Mouse (Mus musculus): ENCODE results near the gene Ccser2. TPM values are rescaled to one million over a fixed set of nuclear protein-coding genes. Genes with fewer than 3 reads are reported as not detected.

Gene Ccser2
- polyA plus RNA-seq, 1 experiment from 2014 or later, result 84.1 TPM

DNA sequence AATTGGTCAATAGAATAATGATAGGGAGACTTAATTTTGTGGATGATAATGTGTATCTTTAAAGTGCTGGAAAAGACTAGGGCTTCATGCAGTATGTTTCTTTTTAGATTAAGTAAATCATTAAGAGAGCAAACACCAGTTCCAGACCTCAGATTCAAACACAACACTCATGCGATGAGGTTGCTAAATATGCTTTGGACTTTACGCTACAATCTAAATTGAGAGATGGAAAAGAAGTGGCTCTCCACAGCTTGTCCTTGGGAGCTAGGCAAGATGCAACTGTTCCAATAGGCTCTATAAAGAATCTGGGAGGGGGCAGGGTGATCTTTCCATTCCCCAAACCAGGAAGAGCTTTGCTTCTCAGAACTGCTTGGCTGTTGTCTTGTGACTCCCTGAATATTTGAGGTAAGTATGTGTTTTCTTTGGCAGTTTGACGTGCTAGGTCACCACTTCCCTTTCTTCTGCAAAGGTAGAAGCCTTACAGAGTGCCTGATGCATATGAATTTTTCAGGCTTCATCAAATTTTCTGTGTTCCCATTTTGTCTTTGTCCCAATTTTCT, 1.4 kb upstream of the Ccser2 start:
- H3K4me1 ChIP-seq (replicated peaks), result peaks cover 33% of the 10 kb centered on the region
- no peaks in the 10 kb centered on the region for H3K9me3 ChIP-seq
- no peak overlapping the region for H3K4me3 ChIP-seq
- H3K27me3 ChIP-seq, result no peaks in the 10 kb centered on the region
- no peak overlapping the region for H3K4me2 ChIP-seq
- no peak overlapping the region for H3K9ac ChIP-seq
- 92% methylated on average over 3 of the region's 3 CpGs for WGBS
- ATAC-seq (ENCODE audit: low FRiP score), result no peak
- no peak overlapping the region for H3K27ac ChIP-seq
- H3K36me3 ChIP-seq, result no peaks in the 10 kb centered on the region

DNA sequence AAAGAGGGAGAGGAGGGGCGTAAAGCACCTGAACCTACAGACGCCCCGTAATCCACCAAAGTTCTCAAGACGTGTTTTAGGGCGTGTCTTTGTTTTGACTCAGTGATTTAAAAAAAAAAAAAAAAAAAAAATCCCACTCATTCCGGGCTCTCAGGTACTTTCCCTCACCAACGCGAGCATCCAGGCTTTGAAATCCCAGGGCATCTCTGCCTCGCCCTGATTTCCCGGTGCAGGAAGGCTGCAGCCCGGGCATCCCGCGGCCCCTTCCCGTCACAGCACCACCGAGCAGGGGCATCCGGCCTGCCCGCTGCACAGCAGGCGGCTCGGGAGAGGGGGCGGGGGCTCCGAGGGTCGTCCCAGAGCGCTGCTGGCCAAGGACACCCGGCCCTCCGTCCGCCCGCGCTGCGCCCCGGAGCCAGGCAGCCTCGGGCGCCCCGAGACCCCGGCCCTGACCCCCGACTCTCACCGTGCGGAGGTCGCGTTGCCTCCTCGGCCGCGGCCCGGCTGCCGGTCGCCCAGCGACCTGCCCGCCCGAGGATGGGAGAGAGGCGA, 425 bp downstream of the Ccser2 start:
- peak overlapping the region; percentile 92 for H3K4me3 ChIP-seq
- H3K27me3 ChIP-seq, result no peaks in the 10 kb centered on the region
- peaks cover 36% of the 10 kb centered on the region for H3K4me1 ChIP-seq (replicated peaks)
- H3K9me3 ChIP-seq, result no peaks in the 10 kb centered on the region
- peak overlapping the region; percentile 94 for H3K9ac ChIP-seq
- under 1% methylated on average over 49 of the region's 49 CpGs for WGBS
- no peaks in the 10 kb centered on the region for H3K36me3 ChIP-seq
- H3K4me2 ChIP-seq, result peak overlapping the region; percentile 61
- H3K27ac ChIP-seq, result peak overlapping the region; percentile 94
- peak; percentile 87 for ATAC-seq (ENCODE audit: low FRiP score)

DNA sequence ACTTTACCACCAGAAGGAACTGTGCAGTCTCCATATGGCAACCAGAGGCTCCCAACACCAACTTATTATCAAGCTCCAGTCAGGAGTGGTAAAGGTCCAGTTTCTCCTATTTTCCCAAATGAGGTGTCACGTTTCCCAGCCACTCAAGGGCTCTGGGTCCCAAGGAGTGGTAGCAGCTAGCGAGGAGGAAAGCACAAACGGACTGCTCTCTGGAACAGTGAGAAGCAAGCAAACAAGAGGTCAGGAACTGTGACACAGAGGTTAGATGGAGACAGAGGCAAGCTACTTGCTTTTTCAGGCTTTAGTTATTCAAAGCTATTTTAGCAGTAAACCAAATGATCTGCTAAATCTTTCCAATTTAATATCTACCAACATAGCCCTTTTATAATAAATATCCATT, 3.2 kb downstream of the Ccser2 start:
- H3K9me3 ChIP-seq, result no peaks in the 10 kb centered on the region

GRCm38 (mm10) chr14:36962477-36962876, 6.1 kb downstream of the Ccser2 start:
- H3K36me3 ChIP-seq, result no peaks in the 10 kb centered on the region
- H3K27ac ChIP-seq, result no peak overlapping the region
- no peak overlapping the region for H3K4me2 ChIP-seq
- no peaks in the 10 kb centered on the region for H3K9me3 ChIP-seq
- no peak for ATAC-seq (ENCODE audit: low FRiP score)
- H3K27me3 ChIP-seq, result no peaks in the 10 kb centered on the region
- no peak overlapping the region for H3K9ac ChIP-seq
- WGBS, result 92% methylated on average over 2 of the region's 2 CpGs
- H3K4me1 ChIP-seq (replicated peaks), result peaks cover 30% of the 10 kb centered on the region
- no peak overlapping the region for H3K4me3 ChIP-seq

More for the DNA sequence above, 3.2 kb downstream of the Ccser2 start:
- no peak overlapping the region for H3K4me3 ChIP-seq
- H3K9ac ChIP-seq, result no peak overlapping the region
- no peaks in the 10 kb centered on the region for H3K36me3 ChIP-seq
- no peak for ATAC-seq (ENCODE audit: low FRiP score)
- 41% methylated on average over 3 of the region's 3 CpGs for WGBS
- no peak overlapping the region for H3K27ac ChIP-seq
- H3K4me1 ChIP-seq (replicated peaks), result peaks cover 36% of the 10 kb centered on the region
- H3K4me2 ChIP-seq, result peak overlapping the region; percentile 61; the same call in 1 of the 2 replicates
- H3K27me3 ChIP-seq, result no peaks in the 10 kb centered on the region

GRCm38 (mm10) chr14:36957719-36958118, 10.9 kb downstream of the Ccser2 start:
- no peak overlapping the region for H3K4me2 ChIP-seq
- ATAC-seq (ENCODE audit: low FRiP score), result no peak
- 94% methylated on average over 6 of the region's 6 CpGs for WGBS

GRCm38 (mm10) chr14:36957261-36957660, 11.3 kb downstream of the Ccser2 start:
- Histone ChIP-seq H3K4me3 (no peak overlapping the region), H3K9me3 (no peaks in the 10 kb centered on the region), H3K36me3 (no peaks in the 10 kb centered on the region), H3K27me3 (no peaks in the 10 kb centered on the region), H3K4me1 (replicated peaks) (peaks cover 18% of the 10 kb centered on the region), H3K27ac (no peak overlapping the region), H3K4me2 (no peak overlapping the region), H3K9ac (no peak overlapping the region)
- 81% methylated on average over 6 of the region's 6 CpGs for WGBS
- no peak for ATAC-seq (ENCODE audit: low FRiP score)

More at GRCm38 (mm10) chr14:36957719-36958118, 10.9 kb downstream of the Ccser2 start:
- Histone ChIP-seq H3K9me3 (no peaks in the 10 kb centered on the region), H3K4me3 (no peak overlapping the region), H3K27me3 (no peaks in the 10 kb centered on the region), H3K27ac (no peak overlapping the region), H3K36me3 (no peaks in the 10 kb centered on the region), H3K9ac (no peak overlapping the region), H3K4me1 (replicated peaks) (peaks cover 13% of the 10 kb centered on the region)

GRCm38 (mm10) chr14:36956717-36957116, 11.9 kb downstream of the Ccser2 start:
- no peaks in the 10 kb centered on the region for H3K9me3 ChIP-seq
- H3K4me2 ChIP-seq, result no peak overlapping the region
- H3K9ac ChIP-seq, result no peak overlapping the region
- no peaks in the 10 kb centered on the region for H3K36me3 ChIP-seq
- no peak overlapping the region for H3K27ac ChIP-seq
- ATAC-seq (ENCODE audit: low FRiP score), result no peak
- 52% methylated on average over 5 of the region's 5 CpGs for WGBS
- peaks cover 19% of the 10 kb centered on the region for H3K4me1 ChIP-seq (replicated peaks)
- no peak overlapping the region for H3K4me3 ChIP-seq
- H3K27me3 ChIP-seq, result no peaks in the 10 kb centered on the region

DNA sequence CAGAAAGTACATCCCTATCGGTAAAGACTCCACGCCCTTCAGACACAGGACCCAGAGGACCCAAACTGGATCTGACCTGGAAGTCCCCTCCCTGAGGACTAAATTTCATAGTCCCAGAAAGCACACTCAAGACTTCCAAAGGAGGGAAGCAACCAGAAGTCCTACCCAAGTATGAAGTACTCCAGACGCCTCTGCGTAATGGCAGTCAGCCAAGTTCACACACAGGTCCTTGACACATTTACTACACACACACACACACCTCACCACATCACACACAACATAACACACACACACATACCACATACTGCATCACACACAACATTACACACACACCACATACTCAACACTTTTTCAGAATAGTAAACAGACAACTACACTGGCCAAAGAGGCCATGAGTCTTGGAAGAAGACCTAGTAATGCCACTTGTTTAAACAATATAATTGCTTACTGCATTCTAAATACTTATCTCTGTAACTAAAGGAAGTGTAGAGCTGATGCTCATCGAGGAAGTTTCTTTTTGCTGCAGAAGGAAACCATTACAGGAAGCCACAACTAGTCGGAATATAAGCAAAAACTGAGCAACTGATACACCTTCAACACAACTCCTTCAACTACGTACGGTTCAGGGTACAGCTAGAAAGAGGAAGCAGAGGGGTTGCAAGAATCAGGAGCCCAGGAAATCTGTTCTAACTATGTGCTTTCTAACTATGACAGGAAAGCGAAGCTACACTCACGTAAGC, 15.7 kb downstream of the Ccser2 start:
- Histone ChIP-seq H3K4me1 (replicated peaks) (peaks cover 17% of the 10 kb centered on the region), H3K27me3 (no peaks in the 10 kb centered on the region), H3K9ac (no peak overlapping the region), H3K4me2 (no peak overlapping the region), H3K4me3 (no peak overlapping the region), H3K9me3 (no peaks in the 10 kb centered on the region), H3K27ac (no peak overlapping the region), H3K36me3 (peaks cover 6% of the 10 kb centered on the region; the same call in 1 of the 2 replicates)
- no peak for ATAC-seq (ENCODE audit: low FRiP score)
- WGBS, result 91% methylated on average over 10 of the region's 10 CpGs

GRCm38 (mm10) chr14:36952142-36952541, 16.4 kb downstream of the Ccser2 start:
- Histone ChIP-seq H3K36me3 (peaks cover 7% of the 10 kb centered on the region; the same call in 1 of the 2 replicates), H3K4me2 (no peak overlapping the region), H3K4me3 (no peak overlapping the region), H3K27ac (no peak overlapping the region), H3K4me1 (replicated peaks) (peaks cover 10% of the 10 kb centered on the region), H3K9me3 (no peaks in the 10 kb centered on the region), H3K9ac (no peak overlapping the region), H3K27me3 (no peaks in the 10 kb centered on the region)
- 36% methylated on average over 2 of the region's 2 CpGs for WGBS
- ATAC-seq (ENCODE audit: low FRiP score), result peak; percentile 40; the same call in 1 of the 2 replicates

DNA sequence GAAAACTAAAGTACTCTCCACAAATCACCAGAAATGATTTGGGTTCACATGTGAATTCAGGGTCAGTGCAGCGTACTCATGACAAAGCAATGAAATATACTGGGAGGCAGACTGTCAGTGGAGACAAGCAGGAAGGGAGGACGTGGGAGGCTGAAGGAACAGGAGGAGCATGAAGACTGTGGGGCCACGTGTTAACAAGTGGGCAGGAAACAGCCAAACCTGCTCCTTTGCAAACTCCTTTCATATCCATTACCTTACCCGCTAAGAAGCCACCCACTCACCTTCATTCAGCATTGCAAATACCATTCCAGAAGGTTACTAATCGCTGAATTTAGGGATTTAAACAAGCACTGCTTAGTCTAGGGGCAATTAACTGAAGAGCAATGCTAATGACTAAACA, 25.9 kb downstream of the Ccser2 start:
- WGBS, result 72% methylated on average over 5 of the region's 5 CpGs
- Histone ChIP-seq H3K4me2 (no peak overlapping the region), H3K4me3 (no peak overlapping the region), H3K36me3 (peaks cover 26% of the 10 kb centered on the region), H3K27ac (no peak overlapping the region), H3K27me3 (no peaks in the 10 kb centered on the region), H3K9ac (no peak overlapping the region), H3K9me3 (no peaks in the 10 kb centered on the region), H3K4me1 (replicated peaks) (peaks cover 7% of the 10 kb centered on the region; the same call in 1 of the 2 replicates)
- no peak for ATAC-seq (ENCODE audit: low FRiP score)

- no peak overlapping the region for H3K27ac ChIP-seq
Measured at GRCm38 (mm10) chr14:36937941-36938340, 30.6 kb downstream of the Ccser2 start.

DNA sequence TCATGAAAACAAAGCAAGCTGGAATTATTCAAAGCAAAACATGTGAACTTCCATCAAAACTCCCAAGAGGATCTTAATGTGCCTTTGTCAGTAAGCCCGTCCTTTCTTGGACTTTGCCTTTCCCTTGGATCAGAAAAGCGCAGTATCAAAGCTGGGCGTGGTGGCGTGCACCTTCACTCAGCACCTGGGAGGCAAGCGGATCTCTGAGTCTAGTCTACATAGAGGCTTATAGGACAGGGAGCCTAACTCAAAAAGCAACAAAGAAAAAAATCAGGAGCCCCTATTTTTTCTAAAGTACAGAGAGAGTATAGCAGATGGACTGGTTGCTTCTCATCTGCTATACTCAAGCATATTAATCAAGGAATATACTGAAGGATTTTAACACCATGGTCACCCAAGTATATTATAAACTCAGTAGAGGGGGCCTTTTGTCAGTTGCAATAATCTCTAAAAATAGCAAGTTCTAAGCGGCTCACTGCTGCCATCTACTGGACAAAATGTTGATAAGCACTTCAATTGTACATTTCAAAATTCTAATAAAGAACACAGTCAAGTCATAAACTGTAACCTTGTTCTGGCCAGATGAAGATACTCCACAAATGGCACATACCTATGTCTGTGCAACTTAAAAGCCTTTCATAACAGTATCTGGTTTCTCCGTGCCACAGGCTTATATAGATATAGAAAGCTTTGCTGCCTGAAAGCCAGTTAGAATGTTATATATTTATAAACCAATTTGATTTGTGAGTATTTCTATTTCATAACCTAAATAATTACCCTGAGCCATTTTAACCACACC, 31.3 kb downstream of the Ccser2 start:
- Histone ChIP-seq H3K9me3 (no peaks in the 10 kb centered on the region), H3K4me3 (no peak overlapping the region), H3K4me1 (replicated peaks) (no peaks in the 10 kb centered on the region), H3K4me2 (no peak overlapping the region), H3K9ac (no peak overlapping the region), H3K27ac (no peak overlapping the region), H3K27me3 (no peaks in the 10 kb centered on the region), H3K36me3 (peaks cover 30% of the 10 kb centered on the region)
- peak; percentile 57; the same call in 1 of the 2 replicates for ATAC-seq (ENCODE audit: low FRiP score)
- WGBS, result 75% methylated on average over 7 of the region's 7 CpGs

More at GRCm38 (mm10) chr14:36937941-36938340, 30.6 kb downstream of the Ccser2 start:
- WGBS, result 84% methylated on average over 2 of the region's 2 CpGs
- H3K4me1 ChIP-seq (replicated peaks), result no peaks in the 10 kb centered on the region
- peaks cover 30% of the 10 kb centered on the region for H3K36me3 ChIP-seq
- no peak for ATAC-seq (ENCODE audit: low FRiP score)
- H3K9me3 ChIP-seq, result no peaks in the 10 kb centered on the region
- no peak overlapping the region for H3K4me3 ChIP-seq
- no peak overlapping the region for H3K9ac ChIP-seq
- no peaks in the 10 kb centered on the region for H3K27me3 ChIP-seq
- H3K4me2 ChIP-seq, result no peak overlapping the region
